Mouse (Mus musculus) hindbrain, embryonic 16.5 days (tissue): ENCODE measurements around the gene Nrg4. TPM values are rescaled to one million over a fixed set of nuclear protein-coding genes. Genes with fewer than 3 reads are reported as not detected.
"Not testable (repeated sequence)": the region's sequence is repeated elsewhere in the genome, so short reads cannot be mapped to it uniquely, and the experiment has no call there.

ENCODE experiments used
- ATAC-seq: fragments of 200-750 bp; cut with Nextera tagmentation; 2 replicates; pipeline ENCODE4 v1.8.0; 2017; ENCODE audit warnings: moderate TSS enrichment, moderate library complexity
- H3K27ac ChIP-seq: fragments of 300-500 bp; sonication (generic); 2 replicates; pipeline ENCODE4 v1.5.1; 2014; ENCODE audit warnings: low read depth, mild to moderate bottlenecking, control low read depth, low read length, moderate library complexity
- H3K27me3 ChIP-seq: fragments of 300-500 bp; sonication (generic); replicated peaks from 2 replicates; pipeline ENCODE4 v1.6.1; 2014; ENCODE audit warnings: low read length; ENCODE audit not compliant: control insufficient read depth, insufficient read depth
- H3K36me3 ChIP-seq: fragments of 300-500 bp; sonication (generic); 2 replicates; pipeline ENCODE4 v1.6.1; 2014; ENCODE audit warnings: mild to moderate bottlenecking, low read length, moderate library complexity, mixed read lengths; ENCODE audit not compliant: control insufficient read depth, insufficient read depth
- H3K4me1 ChIP-seq: fragments of 300-500 bp; sonication (generic); 2 replicates; pipeline ENCODE4 v1.6.1; 2014; ENCODE audit warnings: low read depth, low read length; ENCODE audit not compliant: control insufficient read depth, insufficient read depth
- H3K4me2 ChIP-seq: fragments of 300-500 bp; sonication (generic); 2 replicates; pipeline ENCODE4 v1.6.1; 2014; ENCODE audit warnings: mild to moderate bottlenecking, low read length, control low read depth, moderate library complexity
- H3K4me3 ChIP-seq: fragments of 300-500 bp; sonication (generic); 2 replicates; pipeline ENCODE4 v1.5.1; 2014; ENCODE audit warnings: mild to moderate bottlenecking, low read length, control low read depth, moderate library complexity
- H3K9ac ChIP-seq: fragments of 300-500 bp; sonication (generic); 2 replicates; pipeline ENCODE4 v1.6.1; 2014; ENCODE audit warnings: low read depth, mild to moderate bottlenecking, control low read depth, low read length, moderate library complexity
- H3K9me3 ChIP-seq: fragments of 300-500 bp; sonication (generic); 2 replicates; pipeline ENCODE4 v1.6.1; 2014; ENCODE audit warnings: mild to moderate bottlenecking, low read length, moderate library complexity; ENCODE audit not compliant: control insufficient read depth
- WGBS: fragments of 180-500 bp; shearing (Covaris S2); extraction: QIAGEN DNeasy Blood & Tissue Kit; methylation state at CpG from one replicate; pipeline ENCODE4 v1.1.7; 2014; 5-methylcytosine and 5-hydroxymethylcytosine counted together
- polyA plus RNA-seq: library from polyadenylated mRNA; unstranded; fragments of >200 nt; fragmentation: Nextera tagmentation; extraction: Ambion mirVana; gene quantifications from 2 replicates; pipeline ENCODE4 v1.2.1, GENCODE M21; 2015

The Nrg4 gene
- polyA plus RNA-seq, 1 experiment from 2014 or later, result 1.7 TPM

DNA sequence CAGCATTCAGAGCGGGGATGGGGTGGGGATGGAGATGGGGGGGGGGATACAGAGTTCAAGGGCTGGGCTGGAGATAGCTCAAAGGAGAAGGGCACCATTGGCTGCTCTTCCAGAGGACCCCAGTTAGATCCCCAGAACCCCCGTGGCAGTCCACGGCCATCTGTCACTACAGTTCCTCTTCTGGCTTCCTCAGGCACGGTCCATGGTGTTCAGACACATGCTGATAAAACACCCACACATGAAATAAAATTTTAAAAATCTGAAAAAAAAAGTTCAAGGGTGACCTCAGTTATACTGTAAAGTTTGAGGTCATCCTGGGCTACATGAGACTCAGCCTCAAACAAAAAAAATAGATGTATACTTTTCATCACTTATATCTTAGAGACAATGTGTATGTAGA is 78.2 kb downstream of the Nrg4 start:
- no peak overlapping the region for H3K4me2 ChIP-seq
- H3K27ac ChIP-seq, result no peak overlapping the region
- no peaks in the 10 kb centered on the region for H3K27me3 ChIP-seq
- WGBS, result 88% methylated on average over 4 of the region's 4 CpGs
- H3K4me1 ChIP-seq, result no peaks in the 10 kb centered on the region
- no peaks in the 10 kb centered on the region for H3K9me3 ChIP-seq
- no peak for ATAC-seq
- no peak overlapping the region for H3K9ac ChIP-seq
- no peaks in the 10 kb centered on the region for H3K36me3 ChIP-seq
- H3K4me3 ChIP-seq, result no peak overlapping the region

- H3K9me3 ChIP-seq, result no peaks in the 10 kb centered on the region
- no peak for ATAC-seq
- no peaks in the 10 kb centered on the region for H3K4me1 ChIP-seq
- no peak overlapping the region for H3K9ac ChIP-seq
- 91% methylated on average over 4 of the region's 4 CpGs for WGBS
- H3K27me3 ChIP-seq, result no peaks in the 10 kb centered on the region
- H3K27ac ChIP-seq, result no peak overlapping the region
- H3K36me3 ChIP-seq, result no peaks in the 10 kb centered on the region
- no peak overlapping the region for H3K4me3 ChIP-seq
- H3K4me2 ChIP-seq, result no peak overlapping the region
Measured at GRCm38 (mm10) chr9:55246918-55247317, 79.7 kb downstream of the Nrg4 start.

- Histone ChIP-seq H3K36me3 (no peaks in the 10 kb centered on the region), H3K9ac (no peak overlapping the region), H3K4me3 (no peak overlapping the region), H3K27ac (no peak overlapping the region), H3K27me3 (no peaks in the 10 kb centered on the region), H3K4me1 (no peaks in the 10 kb centered on the region), H3K9me3 (no peaks in the 10 kb centered on the region), H3K4me2 (no peak overlapping the region)
- 80% methylated on average over 8 of the region's 8 CpGs for WGBS
- no peak for ATAC-seq
Measured at GRCm38 (mm10) chr9:55246440-55246839, 80.2 kb downstream of the Nrg4 start.

DNA sequence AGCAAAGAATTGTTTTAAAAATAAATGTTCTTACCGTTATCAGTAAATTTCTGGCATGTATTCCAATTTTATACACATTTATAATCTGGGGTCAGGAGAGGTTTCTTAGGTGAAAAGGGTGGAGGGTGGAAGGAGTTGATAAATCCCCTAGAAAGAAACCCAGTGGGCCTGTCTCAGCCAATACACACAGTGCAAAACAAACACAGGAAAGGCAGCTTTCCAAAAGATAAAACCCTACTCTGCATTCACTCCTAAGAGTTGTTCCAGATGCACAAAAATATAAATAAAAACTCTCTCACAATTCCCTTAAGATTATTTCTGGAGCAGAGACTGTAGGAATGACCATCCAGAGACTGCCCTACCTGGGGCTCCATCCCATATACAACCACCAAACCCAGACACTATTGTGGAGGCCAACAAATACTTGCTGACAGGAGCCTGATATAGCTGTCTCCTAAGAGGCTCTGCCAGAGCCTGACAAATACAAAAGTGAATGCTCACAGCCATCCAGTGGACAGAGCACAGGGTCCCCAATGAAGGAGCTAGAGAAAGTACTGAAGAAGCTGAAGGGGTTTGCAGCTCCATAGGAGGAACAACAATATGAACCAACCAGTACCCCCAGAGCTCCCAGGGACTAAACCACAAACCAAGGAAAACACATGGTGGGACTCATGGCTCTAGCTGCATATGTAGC is 81.4 kb downstream of the Nrg4 start:
- H3K4me2 ChIP-seq, H3K27me3 ChIP-seq, H3K9ac ChIP-seq, H3K27ac ChIP-seq, H3K4me1 ChIP-seq, H3K9me3 ChIP-seq, H3K4me3 ChIP-seq, H3K36me3 ChIP-seq, ATAC-seq: not testable (repeated sequence)
- WGBS, result 89% methylated on average over 1 of the region's 1 CpGs

GRCm38 (mm10) chr9:55244079-55244478 is 82.6 kb downstream of the Nrg4 start:
- Histone ChIP-seq H3K36me3 (no peaks in the 10 kb centered on the region), H3K9ac (no peak overlapping the region)
- ATAC-seq, result no peak

GRCm38 (mm10) chr9:55243280-55243679 is 83.4 kb downstream of the Nrg4 start:
- Histone ChIP-seq H3K4me2 (no peak overlapping the region), H3K36me3 (no peaks in the 10 kb centered on the region), H3K4me1 (no peaks in the 10 kb centered on the region), H3K4me3 (no peak overlapping the region), H3K27ac (no peak overlapping the region), H3K9ac (no peak overlapping the region), H3K9me3 (no peaks in the 10 kb centered on the region), H3K27me3 (no peaks in the 10 kb centered on the region)
- 89% methylated on average over 3 of the region's 3 CpGs for WGBS
- no peak for ATAC-seq

More at GRCm38 (mm10) chr9:55244079-55244478, 82.6 kb downstream of the Nrg4 start:
- H3K4me1 ChIP-seq, result no peaks in the 10 kb centered on the region
- H3K9me3 ChIP-seq, result no peaks in the 10 kb centered on the region
- no peak overlapping the region for H3K4me3 ChIP-seq
- no peak overlapping the region for H3K27ac ChIP-seq
- WGBS, result 84% methylated on average over 3 of the region's 3 CpGs
- no peak overlapping the region for H3K4me2 ChIP-seq
- H3K27me3 ChIP-seq, result no peaks in the 10 kb centered on the region

DNA sequence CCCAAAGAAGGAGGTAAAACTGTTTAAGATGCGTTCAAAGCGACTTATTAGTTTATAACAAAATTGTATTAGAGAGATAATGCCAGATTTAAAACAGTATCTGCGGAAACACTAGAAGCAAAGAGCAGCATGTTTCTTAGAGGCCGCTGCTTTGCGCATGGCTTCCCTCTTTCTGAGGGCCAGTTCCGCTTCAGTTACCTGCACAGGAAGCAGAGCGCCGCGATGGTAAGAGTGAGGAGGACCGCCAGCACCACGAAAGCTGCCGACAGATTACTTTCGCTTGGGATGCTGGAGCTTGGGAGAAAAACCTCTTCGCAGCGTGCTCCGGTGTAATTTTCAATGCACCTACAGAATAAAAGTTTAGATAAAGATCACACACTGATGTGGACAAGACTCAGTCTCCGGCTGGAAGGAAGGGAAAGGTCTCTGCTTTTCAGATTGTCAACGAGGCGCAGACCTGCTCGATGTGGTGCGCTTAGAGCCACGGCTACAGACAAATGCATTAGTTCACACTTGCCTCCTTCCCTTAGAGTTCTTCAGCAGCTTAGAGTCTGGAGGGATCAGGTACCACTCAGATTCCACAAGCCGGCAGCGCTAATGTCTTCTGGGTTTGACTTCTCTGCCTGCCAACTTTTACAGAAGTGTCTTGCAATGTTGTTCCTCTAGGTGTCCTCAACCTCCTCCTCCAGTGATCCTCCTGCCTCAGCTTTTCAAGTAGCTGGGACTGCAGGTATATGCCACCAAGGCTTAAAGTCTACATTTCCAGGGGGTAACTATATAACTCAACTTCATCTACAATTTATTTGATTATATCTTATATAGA is 84.6 kb downstream of the Nrg4 start:
- Histone ChIP-seq H3K4me1 (no peaks in the 10 kb centered on the region), H3K4me2 (peak overlapping the region; percentile 38), H3K27ac (no peak overlapping the region), H3K9me3 (no peaks in the 10 kb centered on the region), H3K27me3 (no peaks in the 10 kb centered on the region), H3K9ac (no peak overlapping the region), H3K4me3 (peak overlapping the region; percentile 22; the same call in 1 of the 2 replicates), H3K36me3 (no peaks in the 10 kb centered on the region)
- ATAC-seq, result no peak
- WGBS, result 43% methylated on average over 24 of the region's 24 CpGs

DNA sequence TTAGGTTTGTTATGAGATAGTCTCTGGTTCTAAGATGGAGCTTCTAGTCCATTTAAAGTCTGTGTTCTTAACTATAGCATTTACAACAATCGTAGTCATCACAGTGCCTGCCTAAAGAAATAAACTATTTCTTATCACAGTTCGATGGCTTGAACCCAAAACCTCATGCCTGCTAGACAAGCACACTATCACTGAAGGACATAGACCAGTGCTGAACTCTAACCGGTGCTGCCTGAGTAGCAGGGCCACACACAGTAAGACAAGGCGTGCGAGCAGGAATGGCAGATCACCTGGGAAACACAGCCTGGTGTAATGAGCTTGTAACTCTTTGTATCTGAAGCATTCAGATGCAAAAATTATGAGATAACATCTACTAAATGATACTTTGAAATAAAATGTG is 85.8 kb downstream of the Nrg4 start:
- no peaks in the 10 kb centered on the region for H3K36me3 ChIP-seq
- no peak overlapping the region for H3K4me2 ChIP-seq
- no peak for ATAC-seq
- H3K27ac ChIP-seq, result no peak overlapping the region
- H3K9ac ChIP-seq, result no peak overlapping the region
- no peaks in the 10 kb centered on the region for H3K4me1 ChIP-seq
- H3K27me3 ChIP-seq, result no peaks in the 10 kb centered on the region
- H3K4me3 ChIP-seq, result no peak overlapping the region
- H3K9me3 ChIP-seq, result no peaks in the 10 kb centered on the region
- 85% methylated on average over 5 of the region's 5 CpGs for WGBS

DNA sequence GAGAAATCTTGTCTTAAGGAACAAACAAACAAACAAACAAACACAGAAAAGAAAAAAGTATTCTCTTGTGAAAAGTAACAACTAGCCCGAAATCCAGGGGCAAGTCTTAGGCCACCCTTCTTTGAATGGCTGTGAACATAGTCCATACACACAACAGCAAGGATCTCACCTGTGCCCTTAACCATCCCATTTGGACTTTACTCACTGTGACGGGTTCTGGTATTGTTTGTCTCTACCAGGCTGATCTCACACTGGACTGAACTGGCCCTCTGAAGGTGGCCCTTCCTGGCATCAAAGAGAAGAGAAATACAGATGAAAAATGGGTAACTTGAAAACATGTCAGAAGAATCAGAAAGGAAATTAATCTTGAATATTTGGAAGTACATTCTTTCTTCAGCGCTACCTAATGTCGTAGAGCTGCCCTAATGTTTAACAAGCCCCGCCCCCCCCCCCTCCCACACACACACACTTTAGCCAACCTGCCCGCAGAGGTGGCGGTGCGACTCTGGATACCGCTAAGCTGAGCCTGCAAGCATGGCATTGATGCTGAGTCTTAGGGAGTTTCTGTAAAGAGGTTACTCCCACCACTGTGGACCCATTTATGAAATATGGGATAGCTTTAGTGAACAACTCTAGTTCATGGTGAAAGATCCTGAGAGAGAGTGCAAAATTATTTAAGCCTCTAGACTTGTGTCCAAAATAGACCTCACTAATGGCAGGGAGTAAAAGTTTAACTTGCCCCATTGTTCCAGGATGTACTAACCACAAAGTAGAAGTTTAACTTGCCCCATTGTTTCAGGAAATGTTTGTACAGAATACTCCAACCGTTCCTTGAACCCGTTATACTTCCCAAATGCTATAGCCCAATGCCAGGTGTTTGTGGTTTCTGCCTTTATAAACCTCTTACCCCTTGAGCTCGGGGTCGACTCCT is 90.1 kb downstream of the Nrg4 start:
- 74% methylated on average over 13 of the region's 13 CpGs for WGBS
- Histone ChIP-seq H3K9ac (no peak overlapping the region), H3K36me3 (no peaks in the 10 kb centered on the region), H3K4me1 (no peaks in the 10 kb centered on the region), H3K4me2 (no peak overlapping the region), H3K27ac (no peak overlapping the region), H3K4me3 (no peak overlapping the region), H3K27me3 (no peaks in the 10 kb centered on the region), H3K9me3 (no peaks in the 10 kb centered on the region)
- ATAC-seq, result no peak
